In genomic region chr4:53824831-53825230, GRCm38 (mm10) we compare ENCODE assay signal across 27 mouse cellular contexts. TPM values are rescaled to one million over a fixed set of nuclear protein-coding genes. Genes with fewer than 3 reads are reported as not detected.
A peak's percentile ranks its signal among the peaks of the same experiment; 100 is the strongest.
DNase-seq lines count a peak whose midpoint lies in the region; ATAC-seq and TF ChIP-seq lines count a peak whose summit lies in the region.
"Had no signal": no experiment of that assay in that cellular context is flagged by ENCODE, and none has a peak within 500 bp of the region (broad histone marks: within the 10 kb centered on the region; RNA-seq: fewer than 3 reads in every experiment).

No protein-coding gene starts in this region.

- TF ChIP-seq EP300 in lung, postnatal 0 days (IDR thresholded peaks at IDR 0.05), result no peak

- H3K36me3 ChIP-seq in liver, adult 2 months (ENCODE audit: control insufficient read depth, insufficient read depth, low read length), result no peaks in the 10 kb centered on the region
- H3K36me3 ChIP-seq in lung, embryonic 14.5 days (ENCODE audit: insufficient read depth), result no peaks in the 10 kb centered on the region
- H3K36me3 ChIP-seq in lung, postnatal 0 days (ENCODE audit: insufficient read depth, low read length), result no peaks in the 10 kb centered on the region
- H3K36me3 ChIP-seq: embryonic facial prominence, embryonic 10.5 days; embryonic facial prominence, embryonic 12.5 days; forebrain, embryonic 15.5 days had no signal

- peaks cover 10% of the 10 kb centered on the region; the same call in 1 of the 2 replicates for H3K79me2 ChIP-seq in liver, adult 2 months (ENCODE audit: control insufficient read depth, insufficient read depth, low read length)

- no peak overlapping the region for H3K9ac ChIP-seq in liver, adult 2 months (ENCODE audit: low read depth, low read length)
- H3K9ac ChIP-seq in lung, embryonic 14.5 days, result no peak overlapping the region
- H3K9ac ChIP-seq in lung, postnatal 0 days (replicated peaks; ENCODE audit: low read depth), result no peak overlapping the region
- H3K9ac ChIP-seq: embryonic facial prominence, embryonic 12.5 days; forebrain, embryonic 13.5 days; forebrain, embryonic 15.5 days had no signal

- 8% methylated on average over 4 of the region's 4 CpGs for WGBS in liver, adult 2 months
- WGBS in lung, embryonic 14.5 days, result 33% methylated on average over 4 of the region's 4 CpGs
- WGBS in lung, postnatal 0 days, result 22% methylated on average over 4 of the region's 4 CpGs

- intact Hi-C loops in gastrocnemius, adult 2 months (cut with DNase I), result no loop called here
- intact Hi-C loops in gastrocnemius, postnatal 36 days (cut with DNase I), result no loop called here

- no peak for DNase-seq in gastrocnemius, adult 2 months
- no peak for DNase-seq in gastrocnemius, postnatal 36 days
- peak; percentile 91 for DNase-seq in liver, adult 2 months (ENCODE audit: extremely low read depth, low read depth, low spot score)
- DNase-seq in liver, result no peak
- DNase-seq in lung, embryonic 14.5 days, result peak; percentile 17
- DNase-seq in lung, postnatal 10 days, result no peak
- no peak for DNase-seq in lung, postnatal 0 days (ENCODE audit: low spot score)
- no peak for DNase-seq in lung, postnatal 36 days
- DNase-seq: adrenal gland, adult 8-10 months; adrenal gland, postnatal 14 days; adrenal gland, postnatal 36 days; B cell, adult 2 months; cerebellum, adult 11 months; cerebellum, adult 2 months; cerebellum, adult 9-10 months; cerebellum, postnatal 10 days; cerebellum, postnatal 25 days had no signal

- H3K27me3 ChIP-seq in liver, adult 2 months (ENCODE audit: control insufficient read depth, insufficient read depth, low read length), result no peaks in the 10 kb centered on the region
- no peaks in the 10 kb centered on the region for H3K27me3 ChIP-seq in lung, embryonic 14.5 days (ENCODE audit: insufficient read depth, low read length)
- no peaks in the 10 kb centered on the region for H3K27me3 ChIP-seq in lung, postnatal 0 days (replicated peaks; ENCODE audit: insufficient read depth, low read length)
- H3K27me3 ChIP-seq: CH12.LX; embryonic facial prominence, embryonic 12.5 days; forebrain, embryonic 13.5 days; forebrain, embryonic 15.5 days; Patski had no signal

- H3K9me3 ChIP-seq in lung, embryonic 14.5 days (ENCODE audit: low read depth, low read length), result no peaks in the 10 kb centered on the region
- H3K9me3 ChIP-seq in lung, postnatal 0 days (ENCODE audit: low read length), result no peaks in the 10 kb centered on the region
- H3K9me3 ChIP-seq: embryonic facial prominence, embryonic 10.5 days; embryonic facial prominence, embryonic 12.5 days; forebrain, embryonic 13.5 days; forebrain, embryonic 15.5 days; G1E had no signal

- no peak for TF ChIP-seq POLR2A in liver, adult 2 months (IDR thresholded peaks at IDR 0.05; ENCODE audit: extremely low read depth, insufficient read depth, low read length)

- peak overlapping the region; percentile 98 for H3K27ac ChIP-seq in gastrocnemius, adult 2 months
- H3K27ac ChIP-seq in liver, adult 2 months (replicated peaks; ENCODE audit: insufficient read depth, low read depth, low read length), result peak overlapping the region; percentile 42; the same call in 1 of the 2 replicates
- H3K27ac ChIP-seq in lung, embryonic 14.5 days (ENCODE audit: low read depth), result no peak overlapping the region
- 0 out of 2 replicates have a peak overlapping the region, but pooled peaks have one; percentile 2 for H3K27ac ChIP-seq in lung, postnatal 0 days (ENCODE audit: low read length)
- H3K27ac ChIP-seq: embryonic facial prominence, embryonic 10.5 days; embryonic facial prominence, embryonic 12.5 days; forebrain, embryonic 13.5 days; forebrain, embryonic 15.5 days had no signal

- ATAC-seq in lung, embryonic 14.5 days (ENCODE audit: insufficient read depth), result no peak
- no peak for ATAC-seq in lung, postnatal 0 days
- ATAC-seq: activated CD4-positive, CD25-positive, alpha-beta regulatory T cell, adult 4 months; CD4-positive, CD25-positive, alpha-beta regulatory T cell, adult 4 months; Patski had no signal

- no peak for TF ChIP-seq CTCF in gastrocnemius, adult 2 months (IDR thresholded peaks at IDR 0.05)
- no peak for TF ChIP-seq CTCF in liver, adult 2 months (IDR thresholded peaks at IDR 0.05; ENCODE audit: low read depth, low read length)
- no peak for TF ChIP-seq CTCF in lung, embryonic 14.5 days (IDR thresholded peaks at IDR 0.05; ENCODE audit: low read depth)
- no peak for TF ChIP-seq CTCF in lung, postnatal 0 days (IDR thresholded peaks at IDR 0.05)

- no peak overlapping the region; the same call in 1 of the 2 replicates for H3K4me2 ChIP-seq in lung, embryonic 14.5 days
- no peak overlapping the region for H3K4me2 ChIP-seq in lung, postnatal 0 days (replicated peaks; ENCODE audit: low read depth, low read length)

- peaks cover 12% of the 10 kb centered on the region for H3K4me1 ChIP-seq in liver, adult 2 months (ENCODE audit: control insufficient read depth, insufficient read depth, low read length)
- H3K4me1 ChIP-seq in lung, embryonic 14.5 days (ENCODE audit: insufficient read depth), result 0 out of 2 replicates have a peak, but pooled peaks cover 2% of the 10 kb centered on the region
- no peaks in the 10 kb centered on the region; the same call in 1 of the 2 replicates for H3K4me1 ChIP-seq in lung, postnatal 0 days (ENCODE audit: insufficient read depth, low read depth, low read length)
- H3K4me1 ChIP-seq: embryonic facial prominence, embryonic 12.5 days had no signal

- no peak overlapping the region for H3K4me3 ChIP-seq in gastrocnemius, adult 2 months
- no peak overlapping the region for H3K4me3 ChIP-seq in liver, adult 2 months (ENCODE audit: insufficient read depth, low read depth, low read length)
- H3K4me3 ChIP-seq in lung, embryonic 14.5 days (ENCODE audit: low read depth, low read length), result no peak overlapping the region
- no peak overlapping the region for H3K4me3 ChIP-seq in lung, postnatal 0 days (ENCODE audit: low read depth, low read length)

RNA-seq across cellular contexts. Expression of gene Tmem38b, which starts 1.0 kb away (rescaled TPM):
- 10 to 100 TPM; 58.6 to 69.6 TPM for total RNA-seq in gastrocnemius, adult 2 months (2021)
- 10 to 100 TPM; 44.3 to 47.5 TPM for total RNA-seq in gastrocnemius, postnatal 36 days (2021)
- 29.5 and 33.2 TPM in 2 replicates for total RNA-seq in liver, adult 2 months (2014; rRNA removed)
- 37.3 and 44.7 TPM in 2 replicates for polyA plus RNA-seq in liver, adult 2 months (2012; rRNA removed)
- 8.0 and 9.4 TPM in 2 replicates for polyA plus RNA-seq in lung, embryonic 14.5 days (2014; fragmentation: Nextera tagmentation; extraction: Ambion mirVana)
- polyA plus RNA-seq in lung, postnatal 0 days (2015; fragmentation: Nextera tagmentation; extraction: Ambion mirVana), result 20.0 and 21.4 TPM in 2 replicates

RNA-seq across cellular contexts. Expression of gene Tal2, which starts 45.3 kb away (rescaled TPM):
- 1 to 10 TPM in 1 of 2 experiments, under 1 TPM in 1; 0.54 to 1.1 TPM for total RNA-seq in gastrocnemius, adult 2 months (2021)
- total RNA-seq in gastrocnemius, postnatal 36 days (2021), result under 1 TPM; 0.39 to 0.56 TPM
- total RNA-seq in liver, adult 2 months (2014; rRNA removed), result under 0.01 TPM in 1 of 2 replicates, not detected in the other
- polyA plus RNA-seq in liver, adult 2 months (2012; rRNA removed), result not detected in 2 replicates
- 0.22 and 0.28 TPM in 2 replicates for polyA plus RNA-seq in lung, embryonic 14.5 days (2014; fragmentation: Nextera tagmentation; extraction: Ambion mirVana)
- polyA plus RNA-seq in lung, postnatal 0 days (2015; fragmentation: Nextera tagmentation; extraction: Ambion mirVana), result 0.07 and 0.13 TPM in 2 replicates
- total RNA-seq: adrenal gland, adult 18-20 months; adrenal gland, postnatal 36 days; CH12.LX had no signal
- polyA plus RNA-seq: activated CD4-positive, CD25-positive, alpha-beta regulatory T cell, adult 4 months; CD4-positive, CD25-positive, alpha-beta regulatory T cell, adult 4 months; G1E; Patski had no signal

Comparison
In these comparisons a context has a peak if more than half of its experiments do, and no peak if none do; other contexts are left out.
1. DNase-seq: peak in liver, adult 2 months (single experiment) and lung, embryonic 14.5 days (single experiment); none in gastrocnemius, adult 2 months (single experiment), gastrocnemius, postnatal 36 days (0 of 2), liver (single experiment), lung, postnatal 10 days (single experiment), lung, postnatal 0 days (single experiment) and lung, postnatal 36 days (single experiment).